Mouse (Mus musculus) cerebellum, adult 11-12 months (tissue): ENCODE results near the gene Ercc4.
"Not testable (repeated sequence)": the region's sequence is repeated elsewhere in the genome, so short reads cannot be mapped to it uniquely, and the experiment has no call there.

Experiments used
- DNase-seq: peaks from one replicate; pipeline ENCODE4 v3.0.0; 2022

The Ercc4 gene

GRCm38 (mm10) chr16:13109156-13109989 is at the start of gene Ercc4:
Gene Ercc4, plus strand, starts transcription at chr16:13109684.
- DNase-seq: peak; percentile 98

- DNase-seq: no peak
Observed at GRCm38 (mm10) chr16:13061113-13061512, 48.4 kb upstream of the Ercc4 start.

DNA sequence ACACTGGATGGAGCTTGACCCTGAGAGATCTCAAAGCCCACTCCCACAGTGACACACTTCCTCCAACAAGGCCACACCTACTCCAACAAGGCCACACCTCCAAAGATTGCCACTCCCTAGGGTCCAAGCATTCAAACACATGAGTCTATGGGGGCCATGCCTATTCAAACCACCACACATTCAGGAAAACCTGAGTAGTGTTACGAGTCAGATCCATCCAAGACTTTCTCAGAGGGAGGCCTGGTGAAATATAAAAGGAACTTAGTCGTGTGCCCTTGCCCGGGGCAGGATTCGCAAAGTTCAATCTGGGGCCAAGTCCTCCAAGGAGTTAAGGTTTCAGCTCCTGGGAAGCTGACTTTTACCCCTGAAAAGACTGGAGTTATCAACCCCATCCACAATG is 35.3 kb upstream of the Ercc4 start:
- no peak for DNase-seq

GRCm38 (mm10) chr16:13080161-13080560 is 29.3 kb upstream of the Ercc4 start:
- no peak for DNase-seq

- DNase-seq: no peak
Observed at GRCm38 (mm10) chr16:13083155-13083798, 26.2 kb upstream of the Ercc4 start.

DNA sequence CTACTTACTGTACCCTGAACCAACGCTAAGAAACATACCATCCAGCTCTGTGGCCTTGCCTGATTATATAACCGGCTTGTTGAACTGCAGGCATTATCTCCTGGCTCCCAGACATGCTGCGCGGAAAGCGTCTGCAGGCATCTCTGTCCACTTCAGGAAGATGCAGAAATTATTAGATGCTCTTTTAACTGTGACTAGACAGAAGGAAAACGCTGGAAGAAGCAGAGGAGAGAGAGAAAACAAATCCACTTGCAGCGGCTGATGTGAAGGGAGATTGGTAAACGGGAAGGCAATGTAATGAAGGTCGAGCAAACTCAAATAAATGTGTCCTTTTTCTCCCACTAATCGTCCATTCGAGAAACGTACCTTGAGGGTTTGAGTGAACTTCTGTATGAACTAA is 1.1 kb upstream of the Ercc4 start:
- peak; percentile 22 for DNase-seq

GRCm38 (mm10) chr16:13109990-13110595 is 609 bp downstream of the Ercc4 start:
- DNase-seq: no peak

DNA sequence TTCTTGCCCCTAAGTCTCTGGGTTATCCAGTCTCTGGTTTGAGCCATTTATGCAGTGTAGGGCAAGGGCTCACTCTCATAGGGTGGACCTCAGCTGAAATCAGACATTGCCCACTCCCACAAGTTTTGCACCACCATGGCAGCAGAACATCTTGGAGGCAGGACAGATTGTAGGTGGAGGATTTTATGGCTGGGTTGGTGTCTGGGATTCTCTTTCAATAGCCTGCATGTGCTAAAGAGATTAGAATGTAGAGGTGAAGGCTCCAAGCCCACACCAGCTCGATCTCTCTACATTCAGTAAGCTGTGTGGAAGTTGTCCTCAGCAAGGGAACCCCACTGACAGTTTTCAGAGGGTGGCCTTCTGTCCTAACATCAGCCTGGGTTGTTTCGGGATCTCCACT is 5.3 kb downstream of the Ercc4 start:
- no peak for DNase-seq

- not testable (repeated sequence) for DNase-seq
Observed at GRCm38 (mm10) chr16:13115466-13115865, 6.0 kb downstream of the Ercc4 start.

DNA sequence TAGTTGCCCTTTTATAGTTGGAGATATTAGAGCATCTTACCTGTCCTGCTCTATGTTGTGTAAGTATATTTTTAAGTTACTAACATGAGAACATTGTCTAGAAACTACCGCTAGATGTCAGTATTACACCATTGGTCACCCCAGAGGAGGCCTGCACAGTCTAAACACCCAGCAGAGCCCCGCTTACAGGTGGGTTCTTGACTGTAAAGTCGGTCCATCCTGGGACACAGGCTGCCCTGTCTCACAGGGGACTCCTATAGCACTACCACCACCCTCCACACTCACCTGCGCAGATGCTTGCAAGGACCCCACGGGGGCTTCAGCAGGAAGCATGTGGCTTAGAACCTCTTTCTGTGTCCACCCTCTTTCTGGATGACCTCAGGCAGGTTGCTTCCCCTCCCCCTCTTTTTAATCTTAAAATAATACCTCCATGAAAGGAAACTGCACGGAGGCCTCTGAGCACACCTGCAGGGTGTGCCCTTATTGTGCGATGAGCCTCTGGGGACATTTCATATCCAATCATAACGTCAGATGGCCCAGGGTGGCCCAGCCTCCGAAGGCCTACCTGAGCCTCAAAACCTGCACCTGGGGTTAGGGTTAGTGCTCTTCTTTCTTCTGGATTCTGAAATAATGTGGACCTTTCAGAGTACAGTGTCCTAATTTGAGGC is 7.9 kb downstream of the Ercc4 start:
- DNase-seq: peak; percentile 38

GRCm38 (mm10) chr16:13117967-13118430 is 8.5 kb downstream of the Ercc4 start:
- DNase-seq: no peak

GRCm38 (mm10) chr16:13118754-13119294 is 9.3 kb downstream of the Ercc4 start:
- DNase-seq: no peak

- DNase-seq: no peak
Observed at GRCm38 (mm10) chr16:13119641-13120350, 10.3 kb downstream of the Ercc4 start.

GRCm38 (mm10) chr16:13125357-13125756 is 15.9 kb downstream of the Ercc4 start:
- DNase-seq: no peak

- no peak for DNase-seq
Observed at GRCm38 (mm10) chr16:13127566-13127965, 18.1 kb downstream of the Ercc4 start.

DNA sequence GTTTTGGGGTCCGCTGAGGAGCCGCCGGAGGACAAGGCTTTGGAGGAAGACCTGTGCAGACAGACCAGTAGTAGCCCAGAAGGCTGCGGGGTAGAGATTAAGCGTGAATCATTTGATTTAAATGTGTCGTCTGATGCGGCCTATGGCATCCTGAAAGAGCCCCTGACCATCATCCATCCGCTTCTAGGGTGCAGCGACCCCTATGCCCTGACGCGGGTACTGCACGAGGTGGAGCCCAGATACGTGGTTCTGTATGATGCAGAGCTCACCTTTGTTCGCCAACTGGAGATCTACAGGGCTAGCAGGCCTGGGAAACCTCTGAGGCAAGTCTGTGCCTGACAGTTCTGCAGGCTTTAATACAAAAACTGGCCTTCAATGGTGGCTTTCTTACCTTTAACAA is 20.9 kb downstream of the Ercc4 start:
- DNase-seq: no peak

DNA sequence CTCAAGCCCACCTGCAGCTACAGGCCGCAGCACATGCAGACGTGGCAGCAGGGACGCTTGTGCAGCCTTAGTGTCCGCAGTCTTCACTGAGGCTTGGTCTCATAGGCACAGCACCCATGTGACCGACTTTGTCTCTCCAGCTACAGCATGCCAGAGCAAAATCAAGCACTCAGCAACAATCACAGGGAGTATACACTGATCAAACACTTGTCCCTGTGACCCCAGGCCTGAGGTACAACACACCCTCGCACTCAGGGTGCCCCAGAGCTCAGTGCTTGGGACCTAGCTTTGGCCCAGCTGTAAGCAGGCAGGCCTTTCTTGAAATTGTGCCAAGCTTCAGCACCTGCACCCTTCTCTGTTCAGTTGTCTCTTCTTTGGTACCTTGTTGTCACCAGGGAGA is 31.7 kb downstream of the Ercc4 start:
- DNase-seq: no peak

DNA sequence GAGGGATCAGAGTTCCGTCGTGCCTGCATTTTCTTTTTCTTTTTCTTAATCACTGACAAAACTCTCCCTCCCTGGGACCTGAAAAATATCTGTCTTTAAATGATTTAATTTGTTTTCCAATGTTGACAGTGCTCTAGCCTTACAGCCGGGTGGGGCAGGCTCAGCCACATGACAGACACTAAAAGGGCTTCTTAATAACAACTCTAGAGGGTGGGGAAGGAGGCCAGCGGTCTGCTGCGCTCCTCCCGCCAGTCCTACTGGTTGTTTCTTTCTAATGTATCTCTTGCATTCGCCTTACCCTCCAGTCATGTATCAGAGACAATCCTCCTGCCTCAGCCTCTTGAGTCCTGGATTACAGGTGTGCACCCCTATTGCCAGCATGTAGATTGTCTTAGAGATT is 34.4 kb downstream of the Ercc4 start:
- DNase-seq: no peak

GRCm38 (mm10) chr16:13144682-13145410 is 35.4 kb downstream of the Ercc4 start:
- DNase-seq: no peak

DNA sequence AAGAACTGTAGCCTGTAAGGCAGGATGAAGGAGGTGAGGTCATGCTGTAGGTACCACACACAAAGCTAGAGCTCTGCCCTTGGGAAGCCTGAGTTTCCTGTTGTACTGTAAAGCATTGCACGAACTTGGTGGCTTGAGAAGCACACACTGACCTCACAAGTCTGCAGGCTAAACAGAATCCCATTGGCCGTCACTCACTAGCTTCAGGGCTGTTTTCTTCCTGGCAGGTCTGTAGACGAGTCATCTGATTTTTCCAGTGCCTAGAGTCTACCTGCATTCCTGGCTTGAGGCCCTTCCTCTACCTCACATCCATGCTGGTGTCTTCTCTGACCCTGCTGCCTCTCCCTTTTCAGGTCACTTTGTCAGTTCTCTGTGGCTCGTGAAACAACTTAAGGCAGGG is 36.7 kb downstream of the Ercc4 start:
- no peak for DNase-seq

GRCm38 (mm10) chr16:13147810-13148555 is 38.5 kb downstream of the Ercc4 start:
- no peak for DNase-seq
